Mouse (Mus musculus): ENCODE measurements around the gene Flna.

DNA sequence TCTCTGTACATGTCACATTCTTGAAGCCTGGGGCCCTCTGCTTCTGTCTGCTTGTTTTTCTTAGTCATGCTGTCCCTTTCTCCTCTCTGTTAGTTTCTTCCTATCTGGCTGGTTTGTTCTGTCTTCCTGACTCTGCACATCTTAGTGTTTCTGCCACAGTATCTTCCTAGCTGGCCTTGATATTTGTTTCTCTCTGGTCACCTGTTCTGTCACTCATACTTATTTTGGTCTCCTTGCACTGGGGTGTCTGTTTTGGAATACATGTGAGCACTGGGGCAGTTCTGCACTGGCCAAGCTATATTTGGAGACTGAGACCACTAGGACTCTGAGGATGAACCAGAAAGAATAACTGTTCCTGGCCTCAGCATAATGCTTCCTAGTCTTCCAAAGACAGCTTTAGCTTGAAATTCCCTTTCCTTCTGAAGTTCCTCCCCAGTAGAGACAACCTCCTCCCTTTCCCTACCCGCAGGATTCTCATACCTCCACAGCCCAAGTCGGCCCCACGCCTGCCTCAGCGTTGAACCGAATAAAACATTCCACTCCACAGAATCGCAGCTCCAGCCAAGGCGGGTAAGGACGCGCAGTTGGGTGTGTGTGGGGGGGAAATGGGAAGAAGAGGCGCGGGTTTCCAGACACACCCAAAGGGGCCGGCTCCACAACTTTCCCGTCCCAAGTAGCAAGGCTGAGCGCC is 31.6 kb upstream of the Flna start:
- TF ChIP-seq CTCF (IDR thresholded peaks at IDR 0.05; ENCODE audit: borderline replicate concordance, insufficient read depth, low read depth, low read length) (no peak), POLR2A (IDR thresholded peaks at IDR 0.05; ENCODE audit: borderline replicate concordance, insufficient read depth, low read length) (no peak)

Data from cerebellum, adult 2 months (tissue).